Mouse (Mus musculus): ENCODE data around the gene Olfr18. TPM values are rescaled to one million over a fixed set of nuclear protein-coding genes. Genes with fewer than 3 reads are reported as not detected.

The Olfr18 gene
- polyA plus RNA-seq, 1 experiment from 2014 or later = 0.16 TPM

DNA sequence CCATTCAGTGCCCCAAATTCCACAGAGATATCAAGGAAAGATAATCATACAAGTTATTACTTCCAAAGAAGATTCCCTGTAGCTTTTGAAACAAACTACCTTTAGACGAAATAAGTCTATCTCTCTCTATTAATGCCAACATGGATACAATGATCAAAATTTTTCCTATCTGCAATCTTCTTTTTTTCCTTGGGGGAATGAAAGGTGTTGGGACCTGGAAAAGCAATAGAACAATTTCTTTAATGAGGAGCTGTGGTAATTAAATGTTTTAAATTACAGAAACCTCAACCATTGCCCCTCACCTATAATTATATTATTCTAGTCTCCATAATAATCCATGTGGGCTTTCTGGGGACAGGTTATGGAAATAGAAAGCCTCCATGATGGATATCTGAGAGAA is 53.8 kb downstream of the Olfr18 start, which contains the start of gene Olfr39:
Gene Olfr39, plus strand, starts transcription at position 301 of the 400 bp plus-strand sequence.
- Histone ChIP-seq H3K9me3 (replicated peaks; ENCODE audit: control insufficient read depth, low read length, poor library complexity, severe bottlenecking) (no peaks in the 10 kb centered on the region), H3K36me3 (ENCODE audit: control insufficient read depth, insufficient read depth, low read length) (no peaks in the 10 kb centered on the region), H3K4me3 (ENCODE audit: low read depth, low read length) (no peak within 1 kb of the TSS), H3K27ac (ENCODE audit: low read length) (no peak within 1 kb of the TSS), H3K4me2 (ENCODE audit: low read length) (no peak within 1 kb of the TSS), H3K4me1 (ENCODE audit: control insufficient read depth, insufficient read depth, low read length) (no peaks in the 10 kb centered on the region), H3K27me3 (ENCODE audit: control insufficient read depth, insufficient read depth, low read depth, low read length) (no peaks in the 10 kb centered on the region), H3K9ac (ENCODE audit: low read depth, low read length) (no peak within 1 kb of the TSS)
- 81% methylated on average over 1 of the region's 1 CpGs for WGBS
- ATAC-seq = no peak

Other genes starting within 250 kb of the Olfr18 start
- gene Olfr868, start 237.5 kb downstream of the Olfr18 start, polyA plus RNA-seq (2015; fragmentation: Nextera tagmentation; extraction: Ambion mirVana) = not detected in 2 replicates
- gene Olfr869, start 207.1 kb downstream of the Olfr18 start, polyA plus RNA-seq (2015; fragmentation: Nextera tagmentation; extraction: Ambion mirVana) = not detected in 2 replicates
- gene Olfr870, start 162.0 kb downstream of the Olfr18 start, polyA plus RNA-seq (2015; fragmentation: Nextera tagmentation; extraction: Ambion mirVana) = not detected in 2 replicates
- gene Olfr871, start 123.9 kb downstream of the Olfr18 start, polyA plus RNA-seq (2015; fragmentation: Nextera tagmentation; extraction: Ambion mirVana) = not detected in 2 replicates
- not detected in 2 replicates for gene Olfr872, start 99.0 kb downstream of the Olfr18 start, polyA plus RNA-seq (2015; fragmentation: Nextera tagmentation; extraction: Ambion mirVana)
- gene Olfr39, start 53.7 kb downstream of the Olfr18 start, polyA plus RNA-seq (2015; fragmentation: Nextera tagmentation; extraction: Ambion mirVana) = not detected in 2 replicates
- gene Olfr873, start 37.6 kb downstream of the Olfr18 start, polyA plus RNA-seq (2015; fragmentation: Nextera tagmentation; extraction: Ambion mirVana) = not detected in 2 replicates
- gene Zfp560, start 49.1 kb upstream of the Olfr18 start, polyA plus RNA-seq (2015; fragmentation: Nextera tagmentation; extraction: Ambion mirVana) = 37.3 and 38.5 TPM in 2 replicates
- 13.5 and 16.7 TPM in 2 replicates for gene Zfp26, start 124.1 kb upstream of the Olfr18 start, polyA plus RNA-seq (2015; fragmentation: Nextera tagmentation; extraction: Ambion mirVana)
- gene Zfp426, start 156.7 kb upstream of the Olfr18 start, polyA plus RNA-seq (2015; fragmentation: Nextera tagmentation; extraction: Ambion mirVana) = 33.2 and 35.0 TPM in 2 replicates
- gene Zfp266, start 185.3 kb upstream of the Olfr18 start, polyA plus RNA-seq (2015; fragmentation: Nextera tagmentation; extraction: Ambion mirVana) = 109 and 135 TPM in 2 replicates
- gene Zfp846, start 245.2 kb upstream of the Olfr18 start, polyA plus RNA-seq (2015; fragmentation: Nextera tagmentation; extraction: Ambion mirVana) = 48.1 and 55.5 TPM in 2 replicates